Mouse (Mus musculus) heart, adult 2 months (tissue): ENCODE results near the gene Nudt17. TPM values are rescaled to one million over a fixed set of nuclear protein-coding genes. Genes with fewer than 3 reads are reported as not detected.
A peak's percentile ranks its signal among the peaks of the same experiment; 100 is the strongest.
"Not testable (repeated sequence)": the region's sequence is repeated elsewhere in the genome, so short reads cannot be mapped to it uniquely, and the experiment has no call there.

ENCODE experiments used
- DNase-seq, 2 experiments: peaks; one replicate each; pipeline ENCODE4 v3.0.0; 2021
- H3K27ac ChIP-seq: fragments of 200-600 bp; 2 replicates; pipeline ENCODE4 v1.8.1; 2022
- H3K27me3 ChIP-seq: fragments of 200-500 bp; 2 replicates; pipeline ENCODE4 v1.6.1; 2012; ENCODE audit warnings: mild to moderate bottlenecking, low read length, inconsistent platforms, mixed read lengths; ENCODE audit not compliant: control insufficient read depth, insufficient read depth
- H3K36me3 ChIP-seq: fragments of 200-500 bp; 2 replicates; pipeline ENCODE4 v1.6.1; 2012; ENCODE audit warnings: low read length, inconsistent platforms; ENCODE audit not compliant: control insufficient read depth, insufficient read depth
- H3K4me1 ChIP-seq: fragments of 200-500 bp; 2 replicates; pipeline ENCODE4 v1.6.1; 2011; ENCODE audit warnings: low read length; ENCODE audit not compliant: control insufficient read depth, insufficient read depth
- H3K4me3 ChIP-seq: fragments of 200-600 bp; 2 replicates; pipeline ENCODE4 v1.8.1; 2022
- H3K79me2 ChIP-seq: fragments of 200-500 bp; replicated peaks from 2 replicates; pipeline ENCODE4 v1.6.1; 2012; ENCODE audit warnings: mild to moderate bottlenecking, inconsistent platforms, low read length, moderate library complexity, mixed read lengths; ENCODE audit not compliant: control insufficient read depth, insufficient read depth
- H3K9ac ChIP-seq: fragments of 200-500 bp; 2 replicates; pipeline ENCODE4 v1.6.1; 2012; ENCODE audit warnings: low read depth, mild to moderate bottlenecking, control low read depth, inconsistent platforms, low read length, mixed read lengths
- CTCF ChIP-seq: fragments of 200-600 bp; IDR thresholded peaks from 2 replicates; pipeline ENCODE4 v1.8.1; 2022; ENCODE audit warnings: antibody characterized with exemption, mild to moderate bottlenecking, moderate library complexity
- EP300 ChIP-seq: fragments of 200-500 bp; IDR thresholded peaks from 2 replicates; pipeline ENCODE4 v1.6.1; 2011; ENCODE audit warnings: low read depth, low read length, control low read depth; ENCODE audit not compliant: insufficient read depth
- POLR2A ChIP-seq: fragments of 200-500 bp; IDR thresholded peaks from 2 replicates; pipeline ENCODE4 v1.6.1; 2011; ENCODE audit warnings: mild to moderate bottlenecking, low read depth, low read length, control low read depth; ENCODE audit not compliant: insufficient read depth
- WGBS: fragments of 180-500 bp; shearing (Covaris S2); methylation state at CpG from one replicate; pipeline ENCODE4 v1.1.7; 2018; 5-methylcytosine and 5-hydroxymethylcytosine counted together
- intact Hi-C: fragments of 180-260 bp; cut with DNase I; formaldehyde crosslinking; loops from one replicate; pipeline ENCODE4 v1.15.1; 2025
- long read RNA-seq: library from polyadenylated mRNA; stranded (forward); transcript quantifications from one replicate; pipeline ENCODE4 v2.0.0, GENCODE M21; 2021
- polyA plus RNA-seq: library from polyadenylated mRNA; depleted of rRNA; stranded (reverse); fragments of >200 nt; gene quantifications from 2 replicates; pipeline ENCODE4 v1.2.3, GENCODE M21; 2012; rRNA removed
- total RNA-seq, 2 experiments: library from RNA; stranded (reverse); gene quantifications; 2 replicates each; pipeline ENCODE4 v1.2.3; 2021

Gene Nudt17
- total RNA-seq (1 to 10 TPM; 2.6 to 3.1 TPM), polyA plus RNA-seq (4.8 and 5.0 TPM in 2 replicates)
- long read RNA-seq, result 0 reads

GRCm38 (mm10) chr3:96707903-96708683, at the start of gene Nudt17:
Nudt17 (minus strand) TSS chr3:96708562.
- peak; percentile 87 to 92 for DNase-seq

DNA sequence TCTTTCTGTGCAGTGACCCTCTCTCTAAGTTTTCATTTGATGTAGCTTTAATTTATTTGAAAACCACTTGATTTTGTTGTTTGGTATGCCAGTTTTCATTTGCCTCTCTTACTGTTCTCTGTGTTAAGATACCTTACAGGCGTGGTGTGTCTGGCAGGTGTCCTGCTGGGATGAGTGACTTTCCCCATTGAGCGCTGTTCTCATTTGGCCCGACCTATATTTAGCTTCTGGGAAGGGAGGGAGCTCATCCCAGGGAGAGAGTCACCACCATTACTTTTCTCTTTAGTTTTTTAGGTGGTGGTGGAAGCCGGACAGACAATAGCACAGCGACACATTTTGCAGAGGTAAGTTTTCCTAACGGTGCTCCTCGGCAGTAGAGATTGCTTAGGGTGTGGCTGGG, 49.3 kb upstream of the Nudt17 start:
- 59% methylated on average over 7 of the region's 7 CpGs for WGBS
- H3K36me3 ChIP-seq, result peaks cover 6% of the 10 kb centered on the region
- no peak overlapping the region for H3K9ac ChIP-seq
- peaks cover 1% of the 10 kb centered on the region; the same call in 1 of the 2 replicates for H3K79me2 ChIP-seq
- intact Hi-C loops, result no loop called here
- H3K27ac ChIP-seq, result peak overlapping the region; percentile 72
- peak; percentile 45 to 64 for DNase-seq
- peak overlapping the region; percentile 30 for H3K4me3 ChIP-seq
- TF ChIP-seq CTCF, result no peak
- no peak for TF ChIP-seq EP300
- TF ChIP-seq POLR2A, result no peak
- H3K4me1 ChIP-seq, result peaks cover 4% of the 10 kb centered on the region
- H3K27me3 ChIP-seq, result no peaks in the 10 kb centered on the region

More at GRCm38 (mm10) chr3:96707903-96708683, at the start of gene Nudt17:
- Histone ChIP-seq H3K27ac (peak within 1 kb of the TSS; percentile 43), H3K79me2 (no peaks in the 10 kb centered on the region), H3K36me3 (no peaks in the 10 kb centered on the region), H3K27me3 (no peaks in the 10 kb centered on the region), H3K9ac (peak within 1 kb of the TSS; percentile 77), H3K4me3 (peak within 1 kb of the TSS; percentile 80), H3K4me1 (peaks cover 3% of the 10 kb centered on the region; the same call in 1 of the 2 replicates)
- intact Hi-C loops, result loop anchor here (5.0 kb wide), 3 partner anchors 41 to 161 kb away; partner anchors contain the start of gene Itga10
- TF ChIP-seq POLR2A, result no peak
- no peak for TF ChIP-seq EP300
- TF ChIP-seq CTCF, result no peak; the same call in 1 of the 2 replicates
- WGBS, result 4% methylated on average over 42 of the region's 42 CpGs

- no peaks in the 10 kb centered on the region for H3K27me3 ChIP-seq
- no peak overlapping the region for H3K9ac ChIP-seq
- H3K79me2 ChIP-seq, result no peaks in the 10 kb centered on the region; the same call in 1 of the 2 replicates
- H3K36me3 ChIP-seq, result peaks cover 5% of the 10 kb centered on the region
- TF ChIP-seq CTCF, result no peak
- TF ChIP-seq POLR2A, result no peak
- no peak for TF ChIP-seq EP300
- H3K4me3 ChIP-seq, result no peak overlapping the region
- H3K4me1 ChIP-seq, result peaks cover 1% of the 10 kb centered on the region
- 97% methylated on average over 1 of the region's 1 CpGs for WGBS
- no peak overlapping the region for H3K27ac ChIP-seq
- intact Hi-C loops, result no loop called here
- DNase-seq, result no peak
Measured at GRCm38 (mm10) chr3:96755935-96756334, 47.6 kb upstream of the Nudt17 start.

DNA sequence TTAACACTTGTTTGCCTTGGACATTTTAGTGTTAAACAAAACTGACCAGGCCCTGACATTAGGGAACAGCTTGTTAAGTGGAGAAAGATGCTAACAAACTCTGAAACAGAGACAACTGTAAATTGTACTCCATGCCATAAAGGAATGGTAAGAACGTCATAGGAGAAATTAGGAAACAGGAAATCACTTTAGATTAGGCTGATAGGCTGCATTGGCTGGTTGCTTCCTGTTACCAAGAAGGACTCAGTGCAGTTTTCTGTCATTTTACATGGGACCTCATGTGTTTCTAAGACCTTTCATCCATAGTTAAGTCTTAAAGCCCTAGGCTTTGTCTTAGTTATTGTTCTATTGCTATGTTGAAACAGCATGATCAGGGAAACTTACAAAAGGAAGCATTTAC, 38.5 kb upstream of the Nudt17 start:
- Histone ChIP-seq H3K9ac (no peak overlapping the region), H3K4me1 (peaks cover 6% of the 10 kb centered on the region), H3K4me3 (no peak overlapping the region), H3K27me3 (no peaks in the 10 kb centered on the region), H3K36me3 (peaks cover 5% of the 10 kb centered on the region), H3K79me2 (peaks cover 2% of the 10 kb centered on the region; the same call in 1 of the 2 replicates), H3K27ac (no peak overlapping the region)
- 31% methylated on average over 1 of the region's 1 CpGs for WGBS
- no peak for DNase-seq
- TF ChIP-seq POLR2A, result no peak
- TF ChIP-seq CTCF, result no peak
- no peak for TF ChIP-seq EP300
- intact Hi-C loops, result no loop called here

GRCm38 (mm10) chr3:96744348-96744747, 36.0 kb upstream of the Nudt17 start:
- Histone ChIP-seq H3K27me3 (no peaks in the 10 kb centered on the region), H3K79me2 (peaks cover 2% of the 10 kb centered on the region; the same call in 1 of the 2 replicates), H3K4me3 (no peak overlapping the region), H3K4me1 (peaks cover 8% of the 10 kb centered on the region), H3K27ac (no peak overlapping the region), H3K36me3 (peaks cover 5% of the 10 kb centered on the region), H3K9ac (no peak overlapping the region)
- intact Hi-C loops, result no loop called here
- 79% methylated on average over 3 of the region's 3 CpGs for WGBS
- TF ChIP-seq EP300 (no peak), CTCF (no peak), POLR2A (no peak)
- no peak for DNase-seq

- H3K79me2 ChIP-seq, H3K9ac ChIP-seq, H3K27me3 ChIP-seq, DNase-seq, H3K27ac ChIP-seq, H3K36me3 ChIP-seq, intact Hi-C loops, H3K4me3 ChIP-seq: not testable (repeated sequence)
- peaks cover 16% of the 10 kb centered on the region for H3K4me1 ChIP-seq
- 0 out of 2 replicates have a peak, but pooled peaks have one; percentile 7 for TF ChIP-seq CTCF
Measured at GRCm38 (mm10) chr3:96740279-96740678, 31.9 kb upstream of the Nudt17 start.
